ENCODE assay signal across 14 mouse cellular contexts in the genomic region with DNA sequence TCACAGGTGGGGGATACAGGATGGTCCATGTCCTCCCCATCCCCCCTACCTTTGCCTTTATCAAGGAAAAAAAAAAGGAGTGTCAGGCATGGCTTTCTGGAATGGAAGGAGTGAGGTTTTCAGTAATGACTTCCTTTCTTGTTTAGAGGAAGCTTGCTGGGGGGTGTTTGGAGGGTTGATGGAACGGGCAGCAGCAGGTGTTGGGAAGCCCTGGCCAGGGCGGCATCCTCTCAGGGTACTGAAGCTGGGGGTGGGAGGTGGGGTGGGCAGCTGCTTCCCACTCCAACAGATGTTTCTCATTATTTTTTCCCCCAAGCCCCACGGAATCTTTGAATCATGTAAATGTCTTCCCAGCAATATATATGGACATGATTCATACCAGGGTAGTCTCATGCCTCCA. TPM values are rescaled to one million over a fixed set of nuclear protein-coding genes. Genes with fewer than 3 reads are reported as not detected.
DNase-seq lines count a peak whose midpoint lies in the region; ATAC-seq and TF ChIP-seq lines count a peak whose summit lies in the region.
"Had no signal": no experiment of that assay in that cellular context is flagged by ENCODE, and none has a peak within 500 bp of the region (broad histone marks: within the 10 kb centered on the region; RNA-seq: fewer than 3 reads in every experiment).

No protein-coding gene starts in this region.

- no peak for DNase-seq in heart, postnatal 25 days (ENCODE audit: low spot score)
- no peak for DNase-seq in liver, embryonic 11.5 days (ENCODE audit: low spot score)
- DNase-seq in forelimb bud, embryonic 11.5 days (ENCODE audit: low read depth, low spot score) = peak; percentile 29
- no peak for DNase-seq in embryo, embryonic 10.5 days (ENCODE audit: low spot score)
- DNase-seq in adrenal gland, postnatal 36 days = no peak
- DNase-seq: cerebellum, adult 18-20 months; layer of hippocampus, adult 9-11 months had no signal

- ATAC-seq in heart, embryonic 14.5 days (ENCODE audit: insufficient number of reproducible peaks, insufficient read depth, low FRiP score, low read depth) = no peak
- no peak for ATAC-seq in liver, embryonic 12.5 days
- no peak for ATAC-seq in liver, embryonic 11.5 days (replicated peaks; ENCODE audit: low FRiP score)
- ATAC-seq: intestine, embryonic 15.5 days; midbrain, embryonic 13.5 days had no signal

- H3K27ac ChIP-seq in heart, embryonic 14.5 days (replicated peaks in 1 of 2; ENCODE audit: control insufficient read depth in 1 of 2, insufficient read depth in 1 of 2, low read depth in 2 of 2, low read length in 2 of 2) = peak overlapping the region; percentile 28 to 35; a peak in 2 of 4 replicates
- H3K27ac ChIP-seq in liver, embryonic 12.5 days = peak overlapping the region; percentile 63
- H3K27ac ChIP-seq in liver, embryonic 11.5 days (ENCODE audit: low read depth, low read length) = no peak overlapping the region
- H3K27ac ChIP-seq: hindbrain, embryonic 14.5 days; intestine, embryonic 15.5 days; midbrain, embryonic 13.5 days; neural tube, embryonic 15.5 days had no signal

- H3K4me3 ChIP-seq in heart, embryonic 14.5 days (ENCODE audit: control insufficient read depth in 1 of 2, insufficient read depth in 1 of 2, low read depth in 1 of 2, low read length in 2 of 2) = no peak overlapping the region
- no peak overlapping the region for H3K4me3 ChIP-seq in liver, embryonic 12.5 days
- H3K4me3 ChIP-seq in liver, embryonic 11.5 days (ENCODE audit: low read depth, low read length) = no peak overlapping the region
- H3K4me3 ChIP-seq in myocyte = no peak overlapping the region
- H3K4me3 ChIP-seq: intestine, embryonic 15.5 days; midbrain, embryonic 13.5 days; neural tube, embryonic 15.5 days had no signal

- intact Hi-C loops in heart, postnatal 25 days (cut with DNase I) = loop anchor here (2.0 to 5.0 kb wide), 2 partner anchors 63 to 114 kb away; no protein-coding TSS in a partner anchor

- no peaks in the 10 kb centered on the region for H3K36me3 ChIP-seq in heart, embryonic 14.5 days (ENCODE audit: control insufficient read depth, insufficient read depth, low read length)
- H3K36me3 ChIP-seq in liver, embryonic 12.5 days = no peaks in the 10 kb centered on the region
- no peaks in the 10 kb centered on the region for H3K36me3 ChIP-seq in liver, embryonic 11.5 days (ENCODE audit: control insufficient read depth, insufficient read depth, low read length)
- H3K36me3 ChIP-seq in myocyte (ENCODE audit: control insufficient read depth, insufficient read depth) = no peaks in the 10 kb centered on the region
- H3K36me3 ChIP-seq: intestine, embryonic 15.5 days; midbrain, embryonic 13.5 days; neural tube, embryonic 15.5 days had no signal

- no peak overlapping the region for H3ac ChIP-seq in myocyte (ENCODE audit: control insufficient read depth, insufficient read length)

- no peak overlapping the region for H3K9ac ChIP-seq in heart, embryonic 14.5 days (ENCODE audit: low read length)
- no peak overlapping the region for H3K9ac ChIP-seq in liver, embryonic 12.5 days
- H3K9ac ChIP-seq in liver, embryonic 11.5 days (ENCODE audit: low read depth, low read length) = no peak overlapping the region
- H3K9ac ChIP-seq: hindbrain, embryonic 14.5 days; intestine, embryonic 15.5 days; midbrain, embryonic 13.5 days; neural tube, embryonic 15.5 days had no signal

- no peak overlapping the region for H3K4me2 ChIP-seq in heart, embryonic 14.5 days (ENCODE audit: low read length)
- no peak overlapping the region for H3K4me2 ChIP-seq in liver, embryonic 12.5 days
- no peak overlapping the region for H3K4me2 ChIP-seq in liver, embryonic 11.5 days
- H3K4me2 ChIP-seq in myocyte (ENCODE audit: low read depth) = no peak overlapping the region
- H3K4me2 ChIP-seq: hindbrain, embryonic 14.5 days; intestine, embryonic 15.5 days; midbrain, embryonic 13.5 days; neural tube, embryonic 15.5 days had no signal

- peaks cover 16 to 26% of the 10 kb centered on the region in 2 experiments for H3K4me1 ChIP-seq in heart, embryonic 14.5 days (ENCODE audit: control insufficient read depth in 2 of 2, insufficient read depth in 2 of 2, low read length in 2 of 2)
- peaks cover 69% of the 10 kb centered on the region for H3K4me1 ChIP-seq in liver, embryonic 12.5 days
- peaks cover 30% of the 10 kb centered on the region for H3K4me1 ChIP-seq in liver, embryonic 11.5 days (replicated peaks; ENCODE audit: control insufficient read depth, insufficient read depth, low read length)
- H3K4me1 ChIP-seq: midbrain, embryonic 13.5 days; neural tube, embryonic 15.5 days had no signal

- no peaks in the 10 kb centered on the region for H3K9me3 ChIP-seq in heart, embryonic 14.5 days (ENCODE audit: control insufficient read depth, low read length)
- no peaks in the 10 kb centered on the region for H3K9me3 ChIP-seq in liver, embryonic 12.5 days (replicated peaks)
- no peaks in the 10 kb centered on the region for H3K9me3 ChIP-seq in liver, embryonic 11.5 days (ENCODE audit: control insufficient read depth, low read length)
- H3K9me3 ChIP-seq: intestine, embryonic 15.5 days; midbrain, embryonic 13.5 days; neural tube, embryonic 15.5 days had no signal

- no peak for TF ChIP-seq POLR2A in myocyte (IDR thresholded peaks at IDR 0.05; ENCODE audit: insufficient read length, low read depth)

- no peaks in the 10 kb centered on the region for H3K27me3 ChIP-seq in heart, embryonic 14.5 days (ENCODE audit: control insufficient read depth, insufficient read depth, low read length)
- no peaks in the 10 kb centered on the region for H3K27me3 ChIP-seq in liver, embryonic 12.5 days (replicated peaks)
- H3K27me3 ChIP-seq in liver, embryonic 11.5 days (replicated peaks; ENCODE audit: control insufficient read depth, insufficient read depth, low read length) = no peaks in the 10 kb centered on the region
- H3K27me3 ChIP-seq in myocyte (ENCODE audit: control insufficient read depth, insufficient read depth, insufficient read length) = no peaks in the 10 kb centered on the region
- H3K27me3 ChIP-seq: intestine, embryonic 15.5 days; midbrain, embryonic 13.5 days; neural tube, embryonic 15.5 days had no signal

- WGBS in heart, embryonic 14.5 days = 67% methylated on average over 3 of the region's 3 CpGs
- WGBS in liver, embryonic 12.5 days (ENCODE audit: insufficient replicate concordance) = 80% methylated on average over 3 of the region's 3 CpGs
- 73% methylated on average over 3 of the region's 3 CpGs for WGBS in liver, embryonic 11.5 days

- H3K79me2 ChIP-seq in myocyte (ENCODE audit: control insufficient read depth, insufficient read depth) = no peaks in the 10 kb centered on the region

TF ChIP-seq in myocyte, 11 proteins besides CTCF, POLR2A, EP300 and RAD21:
- TF ChIP-seq USF1 (IDR thresholded peaks at IDR 0.05; ENCODE audit: low read depth) (no peak), POLR2AphosphoS2 (IDR thresholded peaks at IDR 0.05; ENCODE audit: insufficient read length, low read depth) (no peak), CEBPB (IDR thresholded peaks at IDR 0.05; ENCODE audit: insufficient read depth, poor library complexity, severe bottlenecking) (no peak), REST (IDR thresholded peaks at IDR 0.05; ENCODE audit: insufficient read depth, insufficient read length) (no peak), E2F4 (IDR thresholded peaks at IDR 0.05; ENCODE audit: insufficient read depth) (no peak), TCF12 (IDR thresholded peaks at IDR 0.05; ENCODE audit: insufficient read depth, poor library complexity, severe bottlenecking) (peak; percentile 26), TCF3 (IDR thresholded peaks at IDR 0.05; ENCODE audit: insufficient read length, low read depth) (peak; percentile 31), MAX (IDR thresholded peaks at IDR 0.05; ENCODE audit: low read depth) (no peak), SRF (IDR thresholded peaks at IDR 0.05; ENCODE audit: control insufficient read depth, insufficient read length, low read depth) (no peak), MYOD1 (IDR thresholded peaks at IDR 0.05; ENCODE audit: control insufficient read depth in 1 of 3, insufficient read length in 2 of 3, low read depth in 2 of 3) (peak in 2 of 3 experiments; percentile 94 to 96), MYOG (IDR thresholded peaks at IDR 0.05; ENCODE audit: control insufficient read depth in 1 of 3, insufficient read depth in 1 of 3, insufficient read length in 2 of 3, low read depth in 2 of 3) (peak in 1 of 3 experiments; percentile 44)

RNA-seq across cellular contexts. Expression of gene Wipi1, which starts 50.3 kb away (rescaled TPM):
- polyA plus RNA-seq in heart, embryonic 14.5 days (2014; fragmentation: Nextera tagmentation; extraction: Ambion mirVana) = 31.5 and 32.3 TPM in 2 replicates
- total RNA-seq in heart, postnatal 25 days (2021) = 100 to 1,000 TPM; 105 to 107 TPM
- 31.7 and 33.5 TPM in 2 replicates for polyA plus RNA-seq in liver, embryonic 12.5 days (2016; fragmentation: Nextera tagmentation; extraction: Ambion mirVana)
- 18.9 and 21.8 TPM in 2 replicates for polyA plus RNA-seq in liver, embryonic 11.5 days (2014; fragmentation: Nextera tagmentation; extraction: Ambion mirVana)
- polyA plus RNA-seq in myocyte (2012; fragmentation: generic; extraction: Trizol) = 71.9 TPM
- 10 to 100 TPM; 26.8 to 56.0 TPM for total RNA-seq in adrenal gland, postnatal 36 days (2021)
